Mouse (Mus musculus): ENCODE measurements around the gene Trmt13.

Gene Trmt13

DNA sequence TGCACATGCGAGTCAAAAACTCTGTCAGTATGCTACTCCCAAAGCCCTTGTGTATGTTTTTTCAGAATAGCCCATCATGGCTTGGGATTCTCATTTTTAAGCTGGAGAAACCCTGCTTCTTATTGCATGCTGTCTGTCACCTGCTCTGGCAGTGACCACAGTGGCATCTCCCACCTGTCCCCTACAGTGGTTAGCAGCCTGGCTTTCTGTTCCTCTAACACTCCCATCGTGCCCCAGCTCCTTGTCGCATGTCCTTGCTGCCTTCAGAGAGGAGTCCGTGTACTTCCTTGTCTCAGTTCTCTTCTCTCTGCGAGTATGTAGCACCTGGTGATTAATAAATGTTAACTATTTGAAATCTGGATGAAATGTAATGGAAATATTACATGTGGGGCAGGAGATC is 67.0 kb downstream of the Trmt13 start:
- no peak for DNase-seq (ENCODE audit: low spot score in 2 of 2)

DNA sequence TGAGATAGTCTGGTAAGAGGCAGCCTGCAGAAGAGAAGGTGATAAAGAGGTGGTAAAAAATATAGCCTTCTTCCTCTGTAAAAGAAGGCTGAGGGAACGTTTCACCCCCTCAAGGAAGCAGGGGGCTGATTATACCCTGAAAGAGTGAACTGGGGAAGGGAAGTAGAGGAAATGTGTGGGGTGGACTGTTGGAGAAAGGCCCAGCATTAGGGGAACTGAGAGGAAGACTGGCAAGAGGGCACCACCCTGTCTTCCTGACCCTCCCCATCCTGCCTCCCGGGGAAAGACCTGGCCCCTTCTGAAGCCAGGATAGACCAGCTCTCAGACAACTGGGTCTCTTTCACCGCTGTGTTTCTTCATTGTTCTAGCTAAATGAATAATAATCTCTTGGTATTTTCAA is 71.9 kb downstream of the Trmt13 start:
- DNase-seq (ENCODE audit: low spot score in 2 of 2) = no peak

DNA sequence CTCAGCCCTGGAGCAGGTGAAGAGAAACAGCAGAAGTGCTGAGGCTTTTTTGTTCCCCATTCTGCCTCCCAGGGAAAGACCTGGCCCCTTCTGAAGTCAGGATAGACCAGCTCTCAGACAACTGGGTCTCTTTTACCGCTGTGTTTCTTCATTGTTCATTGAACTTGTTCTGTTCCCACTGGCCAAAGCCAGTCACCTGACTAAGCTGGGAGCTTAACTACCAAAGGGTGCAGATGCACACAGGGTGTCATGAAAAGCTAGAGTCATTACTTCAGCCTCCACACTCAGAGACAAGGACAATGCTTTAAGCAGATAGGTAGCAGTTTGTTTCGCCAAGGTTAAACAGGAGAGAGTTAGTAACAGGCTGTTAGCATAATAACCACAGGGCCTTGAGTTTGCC is 72.3 kb downstream of the Trmt13 start:
- no peak for DNase-seq (ENCODE audit: low spot score in 2 of 2)

DNA sequence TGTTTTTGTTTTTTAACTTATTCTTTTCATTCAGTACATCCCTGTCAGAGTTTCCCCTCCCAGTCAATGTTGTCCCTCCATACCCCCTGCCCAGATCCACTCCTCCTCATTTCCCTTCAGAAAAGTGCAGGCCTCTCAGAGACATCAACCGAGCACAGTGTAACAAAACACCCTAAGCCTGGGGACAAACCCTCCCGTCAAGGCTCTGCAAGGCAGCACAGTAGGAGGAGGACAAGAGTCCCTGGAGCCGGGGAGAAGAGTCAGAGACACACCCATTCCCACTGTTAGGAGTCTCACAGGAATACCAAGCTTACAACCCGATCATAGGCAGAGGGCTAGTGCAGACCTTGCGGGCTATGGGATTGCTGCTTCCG is 77.2 kb downstream of the Trmt13 start:
- DNase-seq (ENCODE audit: low spot score in 2 of 2) = no peak

DNA sequence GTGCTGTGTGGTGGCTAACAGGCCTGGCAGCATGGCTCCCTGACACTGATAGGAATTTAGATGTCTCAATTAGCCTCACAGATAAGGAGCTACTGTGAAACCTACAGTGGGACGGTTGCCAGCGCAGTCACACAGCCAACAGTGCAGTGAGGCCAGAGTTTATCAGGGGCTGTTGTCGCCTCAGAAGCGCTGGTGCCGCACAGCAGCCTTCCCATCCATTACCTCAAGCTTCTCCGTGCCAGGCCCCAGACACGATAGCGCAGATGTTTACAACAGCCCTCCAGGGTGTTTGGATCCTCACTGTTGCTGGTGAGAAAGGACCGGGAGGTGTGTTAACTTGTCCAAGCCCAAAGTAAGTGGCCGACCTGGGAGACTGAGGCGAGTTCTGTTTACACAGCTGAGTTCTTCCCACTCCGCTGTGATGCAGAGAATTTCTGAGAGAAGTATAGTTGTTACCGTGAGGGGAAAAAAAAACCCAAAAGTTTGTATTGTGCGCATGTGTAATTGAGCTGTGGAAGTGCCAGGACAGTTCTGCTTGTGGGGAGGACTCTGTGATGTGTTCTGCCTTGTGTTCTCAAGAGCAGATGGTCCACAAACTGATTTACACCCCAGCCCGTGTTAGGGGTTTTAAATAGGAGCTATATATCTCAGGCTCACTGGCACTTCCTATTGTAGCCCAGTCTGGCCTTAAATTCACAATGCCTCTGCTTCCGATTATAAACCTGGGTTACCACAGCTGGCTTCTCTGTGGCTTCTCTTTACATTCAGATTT is 77.8 kb downstream of the Trmt13 start:
- DNase-seq (ENCODE audit: low spot score in 2 of 2) = no peak

Data from frontal cortex, postnatal 10 days (tissue).